Mouse (Mus musculus): Measurements from ENCODE around the gene Magi2.
A peak's percentile ranks its signal among the peaks of the same experiment; 100 is the strongest.
"Not testable (repeated sequence)": the region's sequence is repeated elsewhere in the genome, so short reads cannot be mapped to it uniquely, and the experiment has no call there.

The Magi2 gene

GRCm38 (mm10) chr5:20241523-20241922 is 1014.7 kb downstream of the Magi2 start:
- no peak for DNase-seq (ENCODE audit: low read depth, low spot score)

- no peak for DNase-seq (ENCODE audit: low read depth, low spot score)
These were observed 1015.7 kb downstream of the Magi2 start for GRCm38 (mm10) chr5:20242496-20242895.

GRCm38 (mm10) chr5:20249382-20249781 is 1022.5 kb downstream of the Magi2 start:
- DNase-seq (ENCODE audit: low read depth, low spot score) = no peak

- no peak for DNase-seq (ENCODE audit: low read depth, low spot score)
These were observed 1024.7 kb downstream of the Magi2 start for GRCm38 (mm10) chr5:20251541-20251940.

GRCm38 (mm10) chr5:20256150-20256868 is 1029.5 kb downstream of the Magi2 start:
- no peak for DNase-seq (ENCODE audit: low read depth, low spot score)

- no peak for DNase-seq (ENCODE audit: low read depth, low spot score)
These were observed 1030.1 kb downstream of the Magi2 start for GRCm38 (mm10) chr5:20256933-20257332.

GRCm38 (mm10) chr5:20257419-20257818 is 1030.6 kb downstream of the Magi2 start:
- DNase-seq (ENCODE audit: low read depth, low spot score) = no peak

DNA sequence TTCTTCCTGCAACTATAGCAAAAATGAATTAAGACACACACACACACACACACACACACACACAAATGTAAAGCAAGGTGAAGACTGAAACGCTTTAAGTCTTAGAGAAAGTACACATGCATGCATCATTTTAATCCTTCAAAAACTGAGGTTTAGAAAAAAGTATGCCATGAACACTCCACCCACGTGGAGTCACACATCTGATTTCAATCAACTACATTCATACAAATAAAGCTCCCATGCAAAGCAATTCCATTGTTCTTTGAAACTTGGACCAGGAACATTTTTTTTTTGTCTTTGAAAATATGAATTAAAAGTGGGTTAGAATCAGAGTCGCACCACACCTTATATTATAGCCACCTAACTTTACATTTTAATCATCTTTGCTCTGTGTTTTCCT is 1032.9 kb downstream of the Magi2 start:
- DNase-seq (ENCODE audit: low read depth, low spot score) = no peak

- DNase-seq (ENCODE audit: low read depth, low spot score) = not testable (repeated sequence)
These were observed 1045.8 kb downstream of the Magi2 start for GRCm38 (mm10) chr5:20272680-20273079.

GRCm38 (mm10) chr5:20275632-20276031 is 1048.8 kb downstream of the Magi2 start:
- DNase-seq (ENCODE audit: low read depth, low spot score) = no peak

GRCm38 (mm10) chr5:20285080-20285840 is 1058.4 kb downstream of the Magi2 start:
- DNase-seq (ENCODE audit: low read depth, low spot score) = no peak

DNA sequence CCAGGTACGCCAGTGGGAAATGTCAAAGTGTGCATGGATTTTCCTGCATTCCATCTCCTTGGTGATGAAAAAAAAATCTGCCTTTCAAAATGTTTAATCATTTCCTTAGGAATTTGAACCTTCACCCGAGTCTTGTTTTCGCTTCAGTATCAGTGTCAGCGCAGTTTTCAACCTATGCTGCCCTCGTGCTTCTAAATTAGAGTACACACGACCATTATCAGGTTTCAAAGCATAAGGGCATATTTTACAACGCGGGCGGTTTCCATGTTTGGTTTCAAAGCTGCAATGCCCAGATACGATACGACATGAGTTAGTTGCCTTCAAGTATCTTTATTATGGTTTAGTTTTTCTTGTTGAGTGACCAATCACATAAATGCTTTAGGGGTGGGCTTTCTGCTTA is 1067.7 kb downstream of the Magi2 start:
- DNase-seq (ENCODE audit: low read depth, low spot score) = no peak

DNA sequence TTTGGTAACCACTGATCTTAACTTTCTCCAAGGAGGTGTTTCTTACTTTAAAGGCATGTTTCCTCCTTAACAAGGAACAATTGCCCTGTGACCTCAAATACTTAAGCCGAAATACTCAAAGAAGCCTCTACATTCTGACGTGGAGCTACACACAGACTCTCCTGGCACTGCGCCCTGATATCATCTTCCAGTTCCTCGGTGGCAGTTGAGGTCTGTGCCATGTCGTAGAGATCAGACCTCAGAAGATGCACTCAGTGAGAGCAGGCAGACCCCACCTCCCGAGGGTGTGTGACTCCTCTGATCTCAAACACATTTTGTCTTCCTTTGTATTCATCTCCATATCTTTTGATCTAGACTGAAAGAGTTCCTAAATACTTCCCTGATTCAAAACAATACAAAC is 1073.0 kb downstream of the Magi2 start:
- no peak for DNase-seq (ENCODE audit: low read depth, low spot score)

DNA sequence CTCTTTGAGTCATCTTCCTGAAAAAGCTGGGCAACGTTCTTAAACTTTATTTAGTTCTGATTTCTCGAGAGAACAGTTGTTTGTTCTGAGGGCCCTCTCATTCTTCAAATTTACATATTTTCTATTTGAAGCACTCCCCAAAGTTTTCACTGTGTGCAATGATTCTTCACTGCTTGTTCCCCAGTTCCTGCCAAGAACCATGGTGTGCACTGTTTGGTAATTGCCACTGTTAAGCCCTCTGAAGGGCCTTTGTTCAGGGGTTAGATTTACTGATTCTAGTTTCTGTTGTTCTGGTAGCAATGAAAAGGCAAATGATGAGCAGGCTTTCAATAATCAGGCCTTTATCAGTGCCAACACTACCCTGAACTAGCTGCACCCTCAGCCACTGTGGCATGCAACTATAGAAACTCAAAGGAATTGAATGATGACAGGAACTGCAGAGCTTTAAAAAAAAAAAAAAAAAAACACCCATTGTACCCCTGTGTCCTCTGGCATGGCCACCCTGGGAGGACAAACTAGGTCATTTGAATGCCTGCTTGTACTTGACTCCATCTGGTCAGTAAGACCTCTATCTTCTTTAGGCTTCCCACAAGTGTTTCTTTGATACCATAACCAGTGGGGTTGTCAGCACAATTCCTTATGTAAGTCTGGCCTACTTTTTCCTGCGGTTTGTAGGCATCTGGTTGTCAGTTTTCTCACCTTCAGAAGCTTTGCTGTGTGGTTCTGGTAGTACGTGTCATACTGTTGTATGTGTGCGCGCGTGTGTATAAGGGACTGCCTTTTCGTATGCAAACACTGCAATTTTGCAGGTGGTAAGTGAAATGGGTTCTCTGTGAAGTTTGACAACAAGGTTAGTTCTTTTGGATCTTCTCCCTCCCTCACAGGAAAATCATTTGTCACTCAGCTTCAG is 1076.5 kb downstream of the Magi2 start:
- DNase-seq (ENCODE audit: low read depth, low spot score) = peak; percentile 2

GRCm38 (mm10) chr5:20320970-20321369 is 1094.1 kb downstream of the Magi2 start:
- DNase-seq (ENCODE audit: low read depth, low spot score) = no peak

DNA sequence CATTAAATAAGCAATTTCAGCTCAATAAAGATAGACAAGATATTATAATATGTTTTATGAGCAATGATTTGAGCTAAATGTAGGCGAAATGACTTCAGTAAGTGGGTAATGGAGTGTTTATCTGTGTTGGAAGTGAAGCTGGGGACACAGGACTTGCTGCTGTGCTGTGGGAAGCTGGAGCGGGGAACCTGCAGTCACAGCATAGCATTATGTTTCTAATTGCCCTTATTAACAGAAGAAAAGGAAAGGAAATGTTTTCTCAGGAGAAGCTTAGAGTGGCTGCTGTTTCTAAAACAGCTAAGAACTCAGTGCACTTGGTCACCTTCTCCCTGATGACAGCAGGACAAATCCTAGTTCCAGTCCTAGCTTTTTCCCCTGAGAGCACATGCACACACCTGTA is 1098.5 kb downstream of the Magi2 start:
- no peak for DNase-seq (ENCODE audit: low read depth, low spot score)

GRCm38 (mm10) chr5:20328901-20329300 is 1102.1 kb downstream of the Magi2 start:
- no peak for DNase-seq (ENCODE audit: low read depth, low spot score)

- DNase-seq (ENCODE audit: low read depth, low spot score) = no peak
These were observed 1103.2 kb downstream of the Magi2 start for GRCm38 (mm10) chr5:20330025-20330424.

DNA sequence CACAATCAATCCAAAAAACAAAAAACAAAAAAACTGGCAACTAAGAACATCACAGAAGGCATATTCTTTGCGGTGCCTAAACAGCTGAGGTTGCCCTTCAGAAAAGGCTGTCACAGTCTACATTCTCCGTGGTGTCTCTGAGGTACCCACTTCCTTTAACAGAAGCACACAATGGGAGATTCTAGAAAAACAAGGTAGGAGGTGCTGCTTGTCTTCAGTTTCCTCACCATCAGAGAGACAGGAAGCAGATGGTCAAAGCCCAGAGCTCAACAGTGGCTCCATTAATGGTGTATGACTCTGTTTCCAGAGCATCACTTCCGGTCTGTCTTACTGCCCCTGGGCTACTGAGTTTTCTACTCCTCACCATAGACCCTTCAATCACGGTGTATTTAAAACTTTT is 1105.7 kb downstream of the Magi2 start:
- no peak for DNase-seq (ENCODE audit: low read depth, low spot score)

DNA sequence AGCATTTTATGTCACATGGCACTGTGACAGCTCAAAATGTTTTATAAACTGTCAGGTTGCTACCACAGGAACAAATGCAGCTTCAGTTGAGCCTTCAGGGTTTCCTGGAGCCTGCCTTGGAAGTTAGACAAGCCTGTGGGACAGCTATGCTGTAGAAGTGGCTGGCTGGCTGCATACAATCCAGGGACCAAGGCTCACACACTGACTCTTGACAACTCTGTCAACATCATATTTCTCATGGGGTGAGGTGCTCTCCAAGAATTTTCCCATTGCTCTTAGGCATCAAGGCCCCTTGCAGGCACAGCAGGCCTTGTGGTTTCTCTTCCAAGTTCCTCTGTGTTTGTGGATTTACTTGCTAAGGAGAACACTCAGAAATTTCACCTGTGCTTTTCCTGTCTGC is 1107.7 kb downstream of the Magi2 start:
- DNase-seq (ENCODE audit: low read depth, low spot score) = no peak

DNA sequence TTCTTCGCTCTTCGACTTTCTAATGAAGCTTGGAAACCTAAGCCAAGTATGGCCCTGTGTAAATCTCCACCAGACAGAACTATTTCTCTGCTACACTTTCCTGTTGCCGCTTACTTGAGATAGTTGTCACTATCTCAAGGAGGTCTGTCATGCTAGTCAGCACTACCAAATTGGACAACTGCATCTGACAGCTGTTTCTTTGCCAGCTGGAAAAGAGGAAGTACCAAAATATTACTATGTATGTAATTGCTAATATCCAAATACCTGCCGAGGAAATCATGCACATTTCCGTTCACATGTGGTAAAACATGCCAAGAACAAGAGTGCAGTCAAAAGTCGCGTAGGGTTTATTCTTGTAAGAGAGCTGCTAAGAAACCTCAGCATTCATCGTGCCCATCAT is 1126.1 kb downstream of the Magi2 start:
- peak; percentile 32 for DNase-seq (ENCODE audit: low read depth, low spot score)

GRCm38 (mm10) chr5:20358437-20358836 is 1131.6 kb downstream of the Magi2 start:
- DNase-seq (ENCODE audit: low read depth, low spot score) = no peak

Measured in A20 (cell line).